Mouse (Mus musculus) forebrain, embryonic 13.5 days (tissue): ENCODE measurements around the gene Diras2. TPM values are rescaled to one million over a fixed set of nuclear protein-coding genes. Genes with fewer than 3 reads are reported as not detected.

Experiments
- polyA plus RNA-seq: library from polyadenylated mRNA; unstranded; fragments of >200 nt; fragmentation: Nextera tagmentation; extraction: Ambion mirVana; gene quantifications from 2 replicates; pipeline ENCODE4 v1.2.1, GENCODE M21; 2015

The Diras2 gene
- polyA plus RNA-seq, 1 experiment from 2014 or later, result 0.77 TPM

Other genes starting within 250 kb of the Diras2 start
- 0.81 and 1.1 TPM in 2 replicates for gene Syk, start 51.9 kb upstream of the Diras2 start, polyA plus RNA-seq